Mouse (Mus musculus) testis, postnatal 14 days (tissue): ENCODE measurements around the gene Ddhd1.
"Not testable (repeated sequence)": the region's sequence is repeated elsewhere in the genome, so short reads cannot be mapped to it uniquely, and the experiment has no call there.

ENCODE experiments used
- DNase-seq: peaks from one replicate; pipeline ENCODE4 v3.0.0; 2021; ENCODE audit warnings: low spot score

The Ddhd1 gene

DNA sequence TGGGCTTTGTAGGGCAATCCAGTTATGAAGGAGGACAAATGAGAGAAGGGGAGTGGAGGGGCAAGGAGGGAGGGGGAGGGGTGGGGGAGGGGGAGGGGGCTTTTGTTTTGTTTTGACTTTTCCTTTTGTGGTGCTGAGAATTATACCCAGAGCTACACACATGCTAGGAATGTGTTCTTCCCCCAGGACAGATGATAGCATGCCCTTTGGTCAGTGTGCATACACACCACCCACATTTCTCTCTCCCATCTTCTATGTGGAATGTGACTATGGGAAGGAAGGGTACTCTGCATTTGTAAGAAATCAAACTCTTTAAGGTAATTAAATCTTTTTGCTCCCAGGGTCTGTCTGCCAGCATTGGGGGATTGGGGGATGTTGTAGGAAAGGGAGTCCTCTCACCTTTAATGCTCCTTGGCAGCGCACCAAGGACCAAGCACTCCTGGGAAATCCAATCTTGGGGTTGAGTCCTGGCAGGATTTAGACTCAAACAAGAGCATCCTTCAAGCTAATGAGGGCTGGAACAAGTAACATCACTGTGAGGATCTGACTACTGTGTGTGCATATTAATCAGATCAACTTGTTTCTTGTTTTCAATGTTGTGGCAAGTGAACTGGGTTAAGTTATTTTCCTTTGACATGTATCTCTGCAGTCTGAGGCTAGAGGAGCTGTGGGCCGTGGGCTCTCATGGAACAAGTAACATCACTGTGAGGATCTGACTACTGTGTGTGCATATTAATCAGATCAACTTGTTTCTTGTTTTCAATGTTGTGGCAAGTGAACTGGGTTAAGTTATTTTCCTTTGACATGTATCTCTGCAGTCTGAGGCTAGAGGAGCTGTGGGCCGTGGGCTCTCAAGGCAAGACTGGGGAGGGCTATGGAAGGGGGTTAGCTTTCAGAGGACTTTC lies 76.8 kb downstream of the Ddhd1 start:
- not testable (repeated sequence) for DNase-seq

GRCm38 (mm10) chr14:45566066-45566937 lies 91.6 kb downstream of the Ddhd1 start:
- DNase-seq: peak; percentile 60

DNA sequence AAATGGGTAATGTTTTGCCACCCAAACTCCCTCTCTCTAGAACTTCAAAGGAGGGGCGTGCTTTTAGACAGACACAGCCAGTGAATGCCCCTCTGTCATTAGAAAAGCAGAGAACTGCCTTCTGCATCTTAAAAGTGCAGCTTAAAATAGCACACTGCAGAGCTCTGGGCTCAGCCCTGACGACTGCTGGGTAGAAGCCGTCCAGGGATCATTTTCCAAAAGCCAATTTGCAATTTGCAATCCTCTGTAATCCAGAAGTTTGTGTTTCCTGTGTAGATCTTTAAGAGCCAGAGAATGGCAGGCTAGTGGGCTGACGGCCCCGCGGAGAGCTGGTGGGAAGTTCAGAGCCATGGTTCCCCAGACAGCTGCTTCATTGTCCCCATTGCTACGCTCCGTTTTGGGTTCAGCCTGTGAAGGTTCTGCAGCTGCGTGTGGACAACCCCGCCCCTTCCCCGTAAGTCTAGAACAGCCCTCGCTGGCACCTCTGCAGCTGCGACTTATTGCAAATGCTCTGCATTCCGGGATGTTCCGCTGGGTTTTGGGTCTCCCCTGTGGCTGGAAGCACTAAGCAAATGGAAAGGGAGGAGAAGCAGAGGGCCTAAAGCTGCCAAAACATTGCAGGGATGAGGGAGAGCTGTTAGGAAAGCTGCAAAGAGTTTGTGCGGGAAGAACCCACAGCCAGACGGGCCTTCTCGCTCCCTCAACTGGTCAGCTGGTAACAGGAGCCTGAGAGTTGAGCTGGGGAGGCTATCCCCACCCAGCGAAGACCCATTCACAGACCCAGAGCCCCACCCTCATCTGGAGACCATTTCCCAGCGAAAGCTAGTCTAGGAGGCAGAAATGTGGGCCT lies 92.5 kb downstream of the Ddhd1 start:
- peak; percentile 40 for DNase-seq

DNA sequence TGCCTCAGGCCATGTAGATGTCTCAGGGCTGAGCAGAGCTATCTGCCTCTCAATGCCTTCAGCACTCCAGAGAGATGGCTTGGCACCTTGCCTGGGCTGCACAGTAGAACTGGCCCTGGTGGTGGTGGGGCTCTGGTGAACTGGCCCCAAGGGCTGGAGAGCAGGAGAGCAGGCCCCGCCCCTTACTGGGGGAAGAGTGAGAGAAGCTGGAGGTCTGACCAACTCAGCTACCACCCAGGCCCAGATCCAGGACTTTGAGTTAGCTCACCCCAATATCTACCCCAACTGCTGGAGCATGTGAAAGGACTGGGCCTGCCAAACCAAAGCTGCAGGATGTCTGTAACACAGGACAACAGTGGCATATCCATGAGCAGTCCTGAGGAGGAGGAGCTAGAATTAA lies 94.4 kb downstream of the Ddhd1 start:
- no peak for DNase-seq

- no peak for DNase-seq
Observed at GRCm38 (mm10) chr14:45561681-45562080, 96.3 kb downstream of the Ddhd1 start.

DNA sequence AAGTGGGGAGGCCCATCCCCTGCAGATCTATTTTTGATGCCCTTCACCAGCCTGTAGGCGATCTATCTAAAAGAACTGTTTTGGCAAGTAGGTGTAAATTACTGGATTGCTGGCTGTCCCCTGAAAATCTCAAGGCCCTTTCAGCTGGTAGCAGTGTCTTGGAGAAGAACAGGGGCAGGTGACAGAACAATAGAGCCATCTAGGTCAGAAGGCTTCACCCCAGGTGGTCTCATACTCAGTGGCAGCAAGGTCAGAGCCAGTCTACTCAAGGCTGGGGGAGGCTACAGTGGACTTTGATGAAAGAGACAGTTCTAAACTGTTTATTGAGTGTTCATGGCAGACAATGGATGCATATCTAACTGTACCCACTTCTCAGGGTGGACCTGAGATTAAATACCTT lies 98.9 kb downstream of the Ddhd1 start:
- no peak for DNase-seq

DNA sequence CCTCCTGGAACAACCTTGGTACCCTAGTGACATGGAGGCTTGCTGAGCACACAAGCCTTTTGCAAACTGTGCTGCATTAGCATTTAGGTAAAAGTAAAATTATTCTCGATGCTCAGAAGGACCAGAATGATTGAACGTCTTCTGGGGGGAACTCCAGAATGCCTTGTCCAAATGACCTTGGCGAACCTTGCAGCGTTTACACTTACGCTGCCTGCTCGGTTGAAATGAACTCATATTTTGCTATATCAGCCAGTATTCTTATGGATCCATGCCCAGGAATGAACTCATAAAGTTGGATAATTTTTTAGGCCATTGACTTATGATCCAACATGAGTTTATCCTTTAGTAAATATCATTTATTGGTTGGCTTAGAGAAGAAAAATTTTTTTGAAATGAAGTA lies 103.6 kb downstream of the Ddhd1 start:
- no peak for DNase-seq

DNA sequence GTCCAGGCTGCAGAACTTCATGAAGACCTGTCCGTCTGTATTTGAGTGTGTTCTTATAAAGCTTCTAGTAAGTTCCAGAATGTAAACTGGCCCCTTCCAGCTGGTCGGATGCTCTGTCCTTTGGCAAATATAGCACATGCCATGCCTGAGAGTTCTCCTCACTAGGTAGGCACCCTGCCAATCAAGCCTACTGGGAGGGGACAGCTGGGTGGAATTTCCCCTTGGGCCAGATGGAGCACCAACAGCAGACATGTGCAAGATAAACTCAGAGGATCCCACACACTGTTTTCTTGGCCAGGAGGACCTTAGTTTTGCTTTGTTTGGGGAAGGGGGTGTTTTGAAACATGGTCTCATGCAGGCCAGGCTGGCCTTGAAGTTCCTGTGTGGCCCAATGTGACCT lies 104.1 kb downstream of the Ddhd1 start:
- peak; percentile 47 for DNase-seq

- DNase-seq: no peak
Observed at GRCm38 (mm10) chr14:45552431-45552830, 105.5 kb downstream of the Ddhd1 start.

GRCm38 (mm10) chr14:45551121-45551768 lies 106.7 kb downstream of the Ddhd1 start:
- DNase-seq: peak; percentile 80

DNA sequence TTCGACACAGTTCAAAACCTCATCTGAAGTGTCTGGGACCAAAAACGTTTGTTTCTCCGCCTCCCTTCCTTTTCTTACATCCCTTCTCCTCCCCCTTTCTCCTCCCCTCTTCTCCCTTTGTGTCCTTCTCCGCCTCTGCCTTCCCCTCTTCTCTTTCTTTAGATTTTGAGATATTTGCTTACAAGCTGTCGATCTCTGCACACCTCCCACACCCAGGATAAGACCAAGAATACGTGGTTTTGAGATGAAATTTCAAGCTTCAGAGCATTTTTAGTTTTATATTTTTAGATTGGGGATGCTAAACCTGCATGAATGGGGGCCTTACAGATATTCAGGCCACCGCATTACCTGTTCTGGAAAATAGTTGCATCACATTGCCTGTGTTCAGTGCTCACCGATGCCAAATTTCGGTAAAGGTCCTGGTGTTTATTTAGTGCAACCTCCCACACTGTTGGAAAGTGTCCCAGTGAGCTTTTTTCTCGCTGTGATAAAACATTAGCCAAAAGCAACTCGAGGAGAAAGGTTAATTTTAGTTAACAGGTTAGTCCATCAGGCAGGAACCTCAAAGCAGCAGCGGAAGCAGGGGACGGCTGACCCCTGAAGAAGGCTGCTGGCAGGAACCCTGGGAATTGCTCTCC lies 107.8 kb downstream of the Ddhd1 start:
- DNase-seq: no peak

GRCm38 (mm10) chr14:45548118-45548517 lies 109.8 kb downstream of the Ddhd1 start:
- no peak for DNase-seq

DNA sequence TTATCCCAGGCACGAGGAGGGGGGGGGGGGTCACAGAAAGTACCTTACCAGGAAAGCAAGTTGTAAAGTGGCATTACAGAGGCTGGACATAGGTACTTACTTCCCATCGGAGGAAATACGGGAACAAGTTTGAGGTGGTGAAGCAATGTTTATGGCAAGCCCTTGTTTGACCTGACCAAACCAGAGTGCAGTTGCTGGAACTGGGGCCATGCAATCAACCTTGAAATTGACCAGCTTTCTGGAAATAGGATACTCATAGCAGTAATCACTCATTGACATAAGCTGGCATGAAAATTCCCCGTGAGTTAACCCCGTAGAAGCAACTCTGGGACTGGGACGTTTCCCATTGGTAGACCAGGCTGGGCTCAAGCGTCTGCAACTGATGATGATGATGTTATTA lies 113.0 kb downstream of the Ddhd1 start:
- no peak for DNase-seq

DNA sequence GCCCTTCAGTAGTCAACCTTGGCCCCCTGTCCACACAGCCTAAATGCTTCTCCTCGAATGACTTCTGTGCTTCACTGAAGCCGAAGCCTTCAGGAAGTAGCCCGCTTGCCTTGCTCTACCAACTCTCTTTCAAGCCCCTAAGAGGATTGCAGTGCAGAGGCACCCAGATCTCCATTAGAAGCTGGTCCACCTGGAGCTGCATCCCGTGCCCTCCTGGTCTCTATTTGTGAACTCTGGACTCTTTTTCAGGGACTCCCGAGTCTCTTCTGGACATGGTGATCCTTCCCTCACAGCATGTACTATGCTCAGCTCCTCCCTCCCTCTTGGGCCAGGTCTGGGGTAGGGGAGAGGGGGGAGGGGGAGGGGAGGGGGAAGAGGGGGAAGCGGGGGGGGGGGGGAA lies 113.9 kb downstream of the Ddhd1 start:
- DNase-seq: no peak

DNA sequence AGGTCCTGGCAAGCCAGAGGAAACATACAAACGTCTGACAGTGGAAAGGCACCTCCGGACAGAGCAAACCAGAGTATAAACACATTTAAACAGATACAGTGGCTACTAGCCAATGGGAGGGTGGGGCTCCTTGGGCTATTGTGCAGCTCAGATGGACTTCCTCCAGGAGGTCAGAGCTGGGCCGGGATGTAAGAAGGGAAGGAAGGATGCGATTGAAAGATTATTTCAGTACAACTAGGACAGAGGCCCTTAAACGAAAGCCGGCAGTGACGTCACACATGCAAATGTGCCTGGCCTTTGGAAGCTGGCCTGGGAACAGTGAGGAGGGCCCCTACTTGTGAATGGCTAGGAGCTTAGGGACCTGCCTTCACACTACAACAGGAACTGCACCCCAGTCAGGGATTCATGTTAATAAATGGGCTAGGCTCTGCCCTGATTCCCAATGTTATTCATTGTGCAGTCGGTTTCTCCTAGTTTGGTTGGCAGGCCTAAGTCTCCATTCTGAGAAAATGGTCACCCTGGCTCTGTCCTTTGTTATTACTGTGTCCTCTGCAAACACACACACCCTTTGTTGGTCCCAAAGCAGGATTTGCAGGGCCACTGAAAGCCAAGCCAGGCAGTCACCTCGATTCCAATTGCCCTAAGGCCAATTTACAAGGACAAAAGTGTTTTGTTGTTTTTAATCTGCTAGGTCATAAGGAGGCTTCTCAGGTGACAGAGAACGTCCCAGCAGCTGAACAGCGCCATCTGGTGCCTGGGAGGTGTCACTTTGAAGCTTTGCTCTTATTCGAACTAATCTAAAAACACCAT lies 118.1 kb downstream of the Ddhd1 start:
- DNase-seq: peak; percentile 47
